Mouse (Mus musculus): Measurements from ENCODE around the gene S100a3. TPM values are rescaled to one million over a fixed set of nuclear protein-coding genes. Genes with fewer than 3 reads are reported as not detected.

The S100a3 gene
- total RNA-seq (2021) = not detected
- long read RNA-seq, experiment 1 = 0 reads
- long read RNA-seq, experiment 2 = 0 reads

DNA sequence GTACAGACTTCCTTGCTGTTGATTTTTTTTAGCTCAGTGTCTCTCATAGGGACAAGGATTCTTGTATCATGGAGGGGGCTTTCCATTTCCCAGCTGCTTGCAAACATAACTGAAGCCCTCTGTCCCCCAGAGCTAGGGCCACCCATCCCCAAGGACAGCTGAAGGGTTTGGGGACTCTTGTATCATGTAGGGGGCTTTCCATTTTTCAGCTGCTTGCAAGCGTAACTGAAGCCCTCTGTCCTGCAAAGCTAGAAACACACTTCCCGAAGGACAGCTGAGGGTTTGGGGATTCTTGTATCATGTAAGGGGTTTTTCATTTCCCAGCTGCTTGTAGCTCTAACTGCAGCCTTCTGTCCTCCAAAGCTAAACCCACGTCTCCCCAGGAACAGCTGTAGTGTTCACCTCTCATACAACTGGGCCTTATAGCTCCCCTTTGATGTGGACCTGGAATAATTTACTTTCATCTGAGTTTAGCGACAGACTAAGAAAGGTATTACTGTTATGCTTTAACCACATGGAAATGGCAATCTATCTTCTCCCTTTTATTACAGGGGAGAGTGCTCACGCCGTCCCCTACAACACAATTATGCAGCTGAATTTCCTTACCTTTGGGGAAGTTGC lies at the start of gene S100a3:
TSS of gene S100a3 (plus strand) at position 571 of the 621 bp plus-strand sequence.
- intact Hi-C loops (cut with DNase I) = no loop called here
- DNase-seq = no peak

GRCm38 (mm10) chr3:90512276-90512675 lies 48.1 kb upstream of the S100a3 start:
- intact Hi-C loops (cut with DNase I) = no loop called here
- no peak for DNase-seq

DNA sequence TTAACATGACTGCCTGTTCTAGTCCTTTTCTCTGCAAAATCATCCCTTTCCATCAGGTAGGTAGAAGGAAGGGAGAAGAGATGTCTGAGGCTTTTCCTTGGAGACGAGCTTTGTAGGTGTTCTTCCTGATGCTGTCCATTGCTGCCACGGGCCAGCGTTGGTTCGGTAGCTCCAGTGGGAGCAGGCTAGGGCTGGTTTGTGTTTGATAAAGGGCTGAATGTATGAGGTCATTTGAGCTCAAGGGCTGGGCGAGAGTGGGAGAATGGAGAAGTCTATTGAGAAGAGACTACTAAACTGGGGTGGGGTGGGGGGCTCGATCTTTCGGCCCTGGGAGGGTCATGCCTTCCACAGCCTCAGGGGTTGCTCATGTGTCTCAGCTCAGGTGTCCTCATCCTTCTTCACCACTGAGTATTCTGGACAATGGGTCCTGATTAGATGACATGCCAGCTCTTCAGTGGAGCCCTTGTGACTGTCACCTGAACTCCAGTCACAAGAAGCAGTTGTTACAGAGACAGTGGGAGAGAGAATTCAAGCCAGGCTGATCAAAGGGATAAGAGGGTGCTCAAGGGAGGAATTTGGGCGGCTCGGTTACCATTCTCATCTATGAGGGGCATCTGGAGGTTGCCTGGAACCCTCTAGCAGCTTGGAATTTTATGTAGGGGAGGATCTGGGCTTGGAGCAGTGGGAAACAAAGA lies 47.3 kb upstream of the S100a3 start:
- intact Hi-C loops (cut with DNase I) = no loop called here
- no peak for DNase-seq

GRCm38 (mm10) chr3:90513796-90514590 lies 46.4 kb upstream of the S100a3 start, which contains the start of the genes S100a1 and S100a13:
TSS of gene S100a1 (minus strand) at chr3:90514392.
TSS of gene S100a13 (plus strand) at chr3:90514435.
- intact Hi-C loops (cut with DNase I) = no loop called here

DNA sequence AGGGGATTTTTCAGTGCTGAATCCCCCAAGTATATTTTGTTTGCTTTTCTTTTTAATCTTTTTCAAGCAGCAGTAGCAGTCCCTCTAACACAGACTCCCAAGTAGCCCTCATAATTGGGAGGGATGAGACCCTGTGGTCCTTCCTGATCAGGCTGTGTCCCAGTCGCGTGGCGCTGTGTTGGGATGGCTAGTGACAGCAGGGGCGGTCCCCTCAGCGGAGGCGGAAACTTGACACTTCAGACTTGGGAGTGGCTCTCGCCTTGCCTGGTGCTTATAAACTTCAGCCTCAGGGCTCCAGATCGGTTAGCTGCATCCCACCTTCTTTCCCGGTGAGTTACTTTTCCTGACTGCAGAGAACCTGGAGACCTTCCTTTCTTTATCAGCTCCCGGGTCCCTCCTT lies 45.7 kb upstream of the S100a3 start:
- intact Hi-C loops (cut with DNase I) = no loop called here

More at GRCm38 (mm10) chr3:90513796-90514590, 46.4 kb upstream of the S100a3 start, which contains the start of the genes S100a1 and S100a13:
- peak; percentile 75 to 80 for DNase-seq

GRCm38 (mm10) chr3:90515242-90515641 lies 45.1 kb upstream of the S100a3 start:
- peak; percentile 54 to 63 for DNase-seq
- intact Hi-C loops (cut with DNase I) = no loop called here

More for the DNA sequence above, 45.7 kb upstream of the S100a3 start:
- DNase-seq = peak; percentile 78 to 79

- DNase-seq = no peak
- intact Hi-C loops (cut with DNase I) = no loop called here
These were observed 44.6 kb upstream of the S100a3 start for GRCm38 (mm10) chr3:90515789-90516188.

DNA sequence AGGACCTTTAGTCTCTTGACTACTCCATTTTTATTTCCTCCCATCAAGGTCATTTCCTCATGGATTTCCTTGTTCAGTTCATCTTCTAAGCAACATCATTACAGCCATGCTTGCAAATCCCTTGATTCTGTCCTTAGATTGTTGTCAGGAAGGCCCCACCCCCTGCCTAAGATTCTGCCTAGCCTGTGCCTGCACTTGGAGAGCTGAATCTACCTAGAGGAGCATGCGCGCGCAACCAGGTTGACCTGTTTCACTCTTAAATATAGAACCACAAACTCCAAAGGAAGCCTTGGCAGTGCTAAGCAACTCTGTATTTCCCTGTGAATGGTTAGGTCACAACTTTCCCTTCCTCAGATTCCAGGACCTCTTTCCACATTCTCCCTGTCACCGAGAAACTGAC lies 42.7 kb upstream of the S100a3 start:
- DNase-seq = no peak
- intact Hi-C loops (cut with DNase I) = no loop called here

GRCm38 (mm10) chr3:90525421-90525820 lies 35.0 kb upstream of the S100a3 start:
- intact Hi-C loops (cut with DNase I) = loop anchor here (1.0 to 10.0 kb wide), 3 partner anchors 59 to 179 kb away; no protein-coding TSS in a partner anchor
- peak; percentile 35 to 65 for DNase-seq

GRCm38 (mm10) chr3:90526076-90526475 lies 34.3 kb upstream of the S100a3 start:
- no peak for DNase-seq
- intact Hi-C loops (cut with DNase I) = loop anchor here (10.0 kb wide), 1 partner anchor 179 kb away; no protein-coding TSS in a partner anchor

DNA sequence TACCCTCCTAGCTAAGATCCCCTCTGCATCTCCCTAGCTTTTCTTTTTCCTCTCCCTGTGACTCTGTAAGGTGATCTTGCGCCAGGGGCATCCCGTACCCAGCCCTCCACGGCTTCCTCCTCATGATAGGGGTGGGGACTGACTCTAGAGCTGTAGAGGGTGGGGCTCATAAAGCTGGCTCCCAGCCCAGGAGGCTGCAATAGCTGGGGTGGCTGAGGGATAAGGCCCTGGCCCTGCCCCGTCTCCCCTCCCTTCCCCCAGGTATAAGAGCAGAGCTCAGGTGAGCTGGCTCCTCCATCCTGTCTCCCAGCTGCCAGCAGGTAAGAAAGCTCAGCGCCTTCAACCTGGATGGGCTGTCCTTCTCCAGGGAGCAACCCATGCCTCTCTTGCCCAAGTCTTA lies 33.8 kb upstream of the S100a3 start, which contains the start of gene S100a14:
TSS of gene S100a14 (plus strand) at position 277 of the 400 bp plus-strand sequence.
- no peak for DNase-seq
- intact Hi-C loops (cut with DNase I) = loop anchor here (10.0 kb wide), 1 partner anchor 178 kb away; no protein-coding TSS in a partner anchor

DNA sequence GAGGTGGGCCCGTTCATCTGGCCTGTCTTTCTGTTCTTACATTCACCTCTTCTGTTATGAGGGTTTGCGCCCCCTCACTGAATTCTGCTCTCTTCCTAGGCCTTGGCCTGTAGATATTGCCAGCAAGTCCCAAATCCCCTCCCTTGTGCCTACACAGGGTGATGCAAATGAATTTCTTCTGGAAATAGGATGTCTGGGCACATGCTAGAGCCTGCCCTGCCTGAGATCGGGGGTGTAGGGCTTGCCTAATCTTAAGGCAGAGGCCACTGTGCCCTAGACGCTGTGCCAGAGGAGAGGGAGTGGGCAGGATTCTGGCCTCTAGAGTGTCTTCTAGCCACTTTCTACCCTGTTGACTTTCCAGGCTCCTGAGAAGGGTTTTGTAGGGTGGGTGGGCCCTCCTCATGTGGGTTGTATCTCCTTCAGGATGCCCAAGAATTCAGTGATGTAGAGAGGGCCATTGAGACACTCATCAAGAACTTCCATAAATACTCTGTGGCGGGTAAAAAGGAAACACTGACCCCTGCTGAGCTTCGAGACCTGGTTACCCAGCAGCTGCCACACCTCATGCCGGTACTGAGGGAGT lies 33.0 kb upstream of the S100a3 start:
- no peak for DNase-seq
- intact Hi-C loops (cut with DNase I) = loop anchor here (10.0 kb wide), 1 partner anchor 177 kb away; no protein-coding TSS in a partner anchor

GRCm38 (mm10) chr3:90531713-90532112 lies 28.7 kb upstream of the S100a3 start:
- DNase-seq = no peak
- intact Hi-C loops (cut with DNase I) = no loop called here

GRCm38 (mm10) chr3:90535446-90535845 lies 24.9 kb upstream of the S100a3 start:
- DNase-seq = no peak
- intact Hi-C loops (cut with DNase I) = no loop called here

DNA sequence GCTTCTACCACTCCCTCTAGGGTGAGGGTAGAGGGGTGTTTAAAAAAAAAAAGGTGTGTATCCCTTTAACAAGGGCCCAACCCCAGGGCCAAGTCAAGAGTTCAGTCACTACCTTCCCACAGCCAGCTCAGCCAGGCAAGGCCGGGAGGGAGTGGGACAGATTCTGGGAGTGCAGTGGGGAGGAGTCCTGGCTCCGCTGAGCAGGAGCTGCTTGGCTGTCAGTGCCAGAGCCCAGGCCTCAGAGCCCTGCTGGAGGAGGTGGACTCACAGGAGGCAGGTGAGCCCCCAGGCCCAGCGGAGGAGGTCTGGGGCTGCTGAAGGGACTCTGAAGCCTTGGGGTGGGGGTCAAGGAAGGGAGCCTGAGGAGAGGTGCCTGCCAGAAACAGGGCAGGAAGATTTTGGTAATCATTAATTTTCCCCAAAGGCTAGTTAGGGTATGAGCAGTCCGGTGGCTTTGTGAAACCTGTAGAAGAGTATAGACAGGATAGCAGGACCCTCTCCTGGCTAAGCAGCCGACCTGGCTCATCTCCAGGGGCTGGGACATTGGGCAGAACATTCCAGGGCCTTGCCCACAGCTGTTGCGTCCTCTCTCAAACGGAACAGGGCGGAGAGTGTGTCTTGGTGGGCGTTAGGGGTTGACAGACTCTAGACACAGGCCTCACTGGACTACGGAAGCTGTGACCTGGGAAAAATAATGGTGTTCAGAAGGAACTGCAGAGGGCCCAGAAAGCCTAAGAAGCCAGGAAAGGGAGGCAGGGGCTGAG lies 23.1 kb upstream of the S100a3 start, which contains the start of gene S100a16:
TSS of gene S100a16 (plus strand) at position 114 of the 764 bp plus-strand sequence.
- DNase-seq = peak; percentile 79 to 84
- intact Hi-C loops (cut with DNase I) = no loop called here

- intact Hi-C loops (cut with DNase I) = no loop called here
- no peak for DNase-seq
These were observed 22.5 kb upstream of the S100a3 start for GRCm38 (mm10) chr3:90537905-90538296.

GRCm38 (mm10) chr3:90540904-90541303 lies 19.5 kb upstream of the S100a3 start:
- intact Hi-C loops (cut with DNase I) = loop anchor here (5.0 kb wide), 1 partner anchor 41 kb away; no protein-coding TSS in a partner anchor

DNA sequence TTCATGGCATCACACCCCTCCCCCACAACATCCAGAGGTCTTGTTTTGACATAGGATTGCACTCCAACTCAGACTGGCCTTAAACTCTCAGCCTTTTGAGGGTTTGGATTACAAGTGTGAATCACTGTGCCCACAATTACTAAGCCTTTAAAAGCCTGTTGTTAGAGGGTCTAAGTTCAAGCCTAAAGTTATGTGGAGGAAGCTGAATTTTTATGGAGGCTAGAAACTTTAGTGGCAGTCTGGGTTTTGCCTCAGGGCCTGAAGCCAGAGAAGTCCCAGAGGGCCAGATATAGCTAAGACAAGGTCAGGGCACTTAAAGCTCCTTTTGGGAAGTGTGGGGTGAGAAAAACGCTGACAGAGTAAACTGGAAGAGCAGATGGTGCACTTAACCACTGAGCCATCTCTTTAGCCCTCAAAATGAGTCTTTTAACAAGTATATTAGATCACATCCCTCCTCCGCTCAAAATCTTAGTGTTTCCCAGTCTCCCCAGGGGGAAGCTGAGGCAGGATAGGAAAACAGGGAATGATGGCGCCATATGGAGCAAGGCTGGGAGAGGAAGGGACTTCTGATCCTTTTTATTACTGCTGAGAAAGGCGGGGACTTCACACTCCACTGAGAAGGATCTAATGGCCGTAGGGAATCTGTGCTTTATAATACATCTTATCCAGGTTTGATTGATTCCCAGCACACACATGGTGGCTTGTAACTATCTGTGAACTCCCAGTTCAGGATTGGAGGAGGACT lies 10.5 kb upstream of the S100a3 start:
- intact Hi-C loops (cut with DNase I) = no loop called here
- DNase-seq = peak in 1 of 2 experiments; percentile 45

More at GRCm38 (mm10) chr3:90540904-90541303, 19.5 kb upstream of the S100a3 start:
- peak; percentile 50 to 56 for DNase-seq

DNA sequence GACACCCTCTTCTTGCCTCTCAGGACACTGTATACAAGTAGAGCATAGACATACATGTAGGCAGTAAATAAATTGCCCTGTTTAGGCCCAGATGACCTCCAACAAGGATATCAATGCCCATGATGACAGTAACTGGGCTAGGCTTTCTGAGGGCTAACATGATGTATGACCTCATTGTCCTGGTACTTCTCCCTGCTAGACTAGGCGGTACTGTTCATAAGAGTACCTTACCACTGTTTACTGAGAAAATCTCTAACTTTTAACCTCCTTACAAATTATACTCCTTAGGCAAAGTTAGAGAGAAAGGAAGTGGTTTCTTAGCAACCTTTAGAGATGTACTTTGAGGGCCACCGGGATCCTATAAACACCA lies 10.0 kb upstream of the S100a3 start:
- DNase-seq = no peak
- intact Hi-C loops (cut with DNase I) = no loop called here

All from heart, postnatal 14 days (tissue).